Mouse (Mus musculus): Measurements from ENCODE around the gene Idh3g. TPM values are rescaled to one million over a fixed set of nuclear protein-coding genes. Genes with fewer than 3 reads are reported as not detected.
A peak's percentile ranks its signal among the peaks of the same experiment; 100 is the strongest.

The Idh3g gene
- polyA plus RNA-seq (2015; fragmentation: Nextera tagmentation; extraction: Ambion mirVana): 217 and 251 TPM in 2 replicates

DNA sequence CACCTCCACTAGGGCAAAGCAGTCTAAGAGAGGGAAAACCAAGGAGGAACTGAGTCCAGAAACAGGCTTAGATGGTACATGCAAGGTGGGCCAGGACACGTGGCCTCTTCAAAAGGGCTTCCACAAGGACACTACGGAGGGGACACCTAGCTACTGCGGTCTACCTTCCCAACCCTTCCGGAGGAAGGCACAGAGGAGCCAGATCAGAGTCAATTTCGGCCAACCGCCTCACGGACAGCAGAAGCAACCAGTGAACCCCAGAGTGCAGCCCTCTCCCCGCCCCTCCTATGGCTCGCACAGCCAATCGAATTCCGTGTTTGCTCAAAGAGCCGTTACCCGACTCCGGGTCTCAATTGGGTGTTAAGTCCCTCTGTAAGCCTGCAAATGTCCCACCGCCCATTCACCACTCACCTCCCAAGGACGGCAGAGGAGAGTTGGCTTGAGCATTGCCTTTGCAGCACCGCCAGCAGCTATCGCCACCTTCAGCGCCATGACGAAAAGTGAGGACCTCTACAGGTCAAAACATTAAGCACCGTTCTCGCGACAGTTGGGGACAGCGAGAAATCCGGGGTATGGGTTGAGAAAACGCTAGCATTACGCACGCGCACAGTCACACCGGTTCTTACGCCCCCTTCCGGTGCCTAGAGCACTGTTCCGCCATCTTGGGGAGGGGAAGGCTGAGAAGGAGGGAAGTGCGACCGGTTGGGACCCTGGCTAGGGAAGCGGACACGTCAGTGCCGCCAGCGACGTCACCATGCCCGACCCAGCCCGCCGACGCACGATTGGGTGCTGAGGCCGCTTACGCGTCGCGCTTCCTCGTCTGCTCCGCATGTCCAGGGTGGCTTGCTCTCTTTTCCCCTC, at the start of gene Idh3g, which contains the start of gene Ssr4:
TSS of gene Idh3g (minus strand) at position 534 of the 861 bp plus-strand sequence.
TSS of gene Ssr4 (plus strand) at position 665 of the 861 bp plus-strand sequence.
- peak within 1 kb of the TSS; percentile 69 for H3K9ac ChIP-seq
- no peaks in the 10 kb centered on the region for H3K36me3 ChIP-seq
- peak within 1 kb of the TSS; percentile 58 for H3K4me3 ChIP-seq (replicated peaks)
- peak within 1 kb of the TSS; percentile 93 for H3K27ac ChIP-seq
- H3K4me1 ChIP-seq (replicated peaks): no peaks in the 10 kb centered on the region
- WGBS: 18% methylated on average over 52 of the region's 52 CpGs
- ATAC-seq: peak; percentile 97
- H3K27me3 ChIP-seq (replicated peaks): no peaks in the 10 kb centered on the region
- H3K9me3 ChIP-seq: no peaks in the 10 kb centered on the region
- H3K4me2 ChIP-seq (replicated peaks): peak within 1 kb of the TSS; percentile 56

DNA sequence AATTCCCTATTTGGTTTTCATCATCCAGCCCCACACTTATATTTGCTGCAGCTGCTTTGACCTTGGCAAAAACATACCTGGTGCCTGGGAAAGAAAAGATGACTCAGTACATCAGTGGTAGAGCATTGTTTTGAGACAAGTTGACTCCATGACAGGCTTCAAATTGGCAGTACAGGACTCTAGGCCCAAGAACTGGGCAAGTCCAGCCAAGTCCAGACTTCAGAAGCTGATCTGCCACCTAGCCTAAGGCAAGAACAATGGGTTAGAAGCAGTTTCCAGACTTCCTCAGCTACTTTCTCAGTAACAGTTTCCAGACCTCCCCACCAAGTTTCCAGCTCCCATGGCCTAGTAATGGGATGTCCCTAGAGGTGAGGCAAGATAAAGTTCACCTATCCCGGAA, 49.0 kb upstream of the Idh3g start:
- H3K9me3 ChIP-seq: no peaks in the 10 kb centered on the region
- H3K4me2 ChIP-seq (replicated peaks): no peak overlapping the region
- H3K4me1 ChIP-seq (replicated peaks): no peaks in the 10 kb centered on the region
- H3K27ac ChIP-seq: no peak overlapping the region
- no peaks in the 10 kb centered on the region for H3K36me3 ChIP-seq
- ATAC-seq: no peak
- no peak overlapping the region for H3K9ac ChIP-seq
- no peak overlapping the region for H3K4me3 ChIP-seq (replicated peaks)
- no peaks in the 10 kb centered on the region for H3K27me3 ChIP-seq (replicated peaks)
- 93% methylated on average over 1 of the region's 1 CpGs for WGBS

DNA sequence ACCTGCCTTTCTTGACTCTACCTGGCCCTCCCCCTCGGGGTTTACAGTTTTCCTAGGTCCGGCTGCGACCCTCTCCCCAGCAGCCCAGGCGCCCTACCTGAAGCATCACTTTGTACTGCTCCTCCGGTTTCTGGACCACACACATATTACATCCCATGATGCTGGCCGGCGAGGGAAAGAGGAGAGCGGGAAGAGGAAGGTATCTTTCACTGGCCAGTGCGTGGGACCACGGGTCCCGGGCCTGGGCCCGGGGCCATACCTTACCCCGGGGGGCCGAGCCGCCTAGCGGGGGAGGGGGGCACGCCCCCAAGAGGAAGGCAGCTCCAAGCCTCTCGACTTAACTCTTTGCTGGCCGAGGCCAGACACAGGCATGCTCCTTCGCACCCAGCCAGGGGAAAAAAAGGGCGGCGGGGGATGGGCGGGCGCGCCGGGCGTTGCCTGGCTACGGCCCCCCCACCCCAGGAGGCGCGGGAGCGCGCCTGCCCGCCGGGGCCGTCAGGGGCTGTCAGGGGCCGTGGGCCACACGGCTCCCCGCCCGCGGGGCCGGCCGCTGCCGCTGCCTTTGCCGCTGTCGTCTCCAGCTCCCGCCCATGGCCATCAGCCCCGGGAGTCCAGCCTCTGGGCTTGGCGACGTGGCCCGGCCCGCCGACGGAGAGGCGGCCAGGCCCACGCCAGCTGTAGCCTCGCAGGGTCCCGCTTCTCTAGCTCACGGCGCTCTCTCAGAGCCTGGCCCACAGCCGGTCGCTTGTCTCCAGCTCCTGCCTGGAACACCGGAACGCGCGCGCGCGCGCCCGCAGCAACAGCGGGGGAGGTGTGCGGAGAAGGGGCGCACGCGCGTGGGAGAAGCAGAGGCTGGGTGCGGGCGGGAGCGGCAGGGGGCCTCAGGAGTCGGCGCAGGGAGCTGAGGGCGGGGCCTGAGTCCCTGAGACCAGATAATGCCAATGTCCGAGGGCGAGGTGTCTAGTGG, 37.8 kb upstream of the Idh3g start, which contains the start of gene Pdzd4:
TSS of gene Pdzd4 (minus strand) at position 785 of the 967 bp plus-strand sequence.
- WGBS: 18% methylated on average over 78 of the region's 84 CpGs

GRCm38 (mm10) chrX:73823747-73824146, 37.0 kb upstream of the Idh3g start:
- Histone ChIP-seq H3K4me3 (replicated peaks) (peak overlapping the region; percentile 57), H3K27ac (no peak overlapping the region), H3K36me3 (no peaks in the 10 kb centered on the region), H3K9me3 (no peaks in the 10 kb centered on the region), H3K9ac (no peak overlapping the region), H3K4me2 (replicated peaks) (peak overlapping the region; percentile 77), H3K4me1 (replicated peaks) (no peaks in the 10 kb centered on the region), H3K27me3 (replicated peaks) (peaks cover 19% of the 10 kb centered on the region)
- ATAC-seq: no peak
- 18% methylated on average over 17 of the region's 17 CpGs for WGBS

More for the DNA sequence above, 37.8 kb upstream of the Idh3g start, which contains the start of gene Pdzd4:
- Histone ChIP-seq H3K4me3 (replicated peaks) (peak within 1 kb of the TSS; percentile 57), H3K9ac (peak within 1 kb of the TSS; percentile 60), H3K27me3 (replicated peaks) (peaks cover 19% of the 10 kb centered on the region), H3K4me2 (replicated peaks) (peak within 1 kb of the TSS; percentile 77), H3K36me3 (no peaks in the 10 kb centered on the region), H3K27ac (0 out of 2 replicates have a peak within 1 kb of the TSS, but pooled peaks have one; percentile 27), H3K9me3 (no peaks in the 10 kb centered on the region), H3K4me1 (replicated peaks) (no peaks in the 10 kb centered on the region)
- peak; percentile 88 for ATAC-seq

DNA sequence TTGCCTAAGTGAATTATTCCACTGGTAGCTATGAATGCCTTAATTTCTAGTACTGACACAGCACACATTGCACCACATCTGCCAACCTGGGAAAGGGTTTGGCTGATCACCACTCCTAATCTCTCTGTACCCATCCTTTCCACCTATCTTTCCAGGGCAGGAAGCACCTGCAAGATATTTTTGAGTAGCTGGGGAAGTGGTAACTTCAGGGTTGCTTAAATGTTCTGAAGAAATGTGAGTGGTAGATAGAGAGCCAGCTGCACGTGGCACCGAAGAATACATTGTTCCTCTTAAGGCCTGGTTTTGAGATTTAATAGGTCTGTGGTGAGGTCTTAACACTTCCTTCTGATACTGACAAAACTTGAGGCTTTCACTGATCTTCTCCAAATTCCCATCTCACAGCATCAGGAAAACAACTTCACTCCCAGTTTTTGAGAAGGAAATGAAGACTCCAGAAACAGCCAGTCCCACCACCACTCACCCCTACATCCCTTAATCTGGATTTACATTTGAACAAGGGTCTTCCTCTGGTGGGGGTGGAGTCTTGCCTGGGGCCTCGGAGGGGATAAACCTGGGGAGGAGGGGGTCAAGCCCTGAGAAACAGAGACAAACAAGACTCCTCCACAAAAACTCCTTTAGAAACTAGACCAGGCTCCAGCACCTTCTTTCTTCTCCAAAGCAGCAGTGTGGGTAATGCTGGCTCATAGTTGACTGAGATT, 30.1 kb upstream of the Idh3g start:
- Histone ChIP-seq H3K36me3 (no peaks in the 10 kb centered on the region), H3K4me1 (replicated peaks) (no peaks in the 10 kb centered on the region)
- 60% methylated on average over 3 of the region's 3 CpGs for WGBS

GRCm38 (mm10) chrX:73815072-73815471, 28.4 kb upstream of the Idh3g start:
- Histone ChIP-seq H3K36me3 (no peaks in the 10 kb centered on the region), H3K9me3 (no peaks in the 10 kb centered on the region), H3K4me1 (replicated peaks) (no peaks in the 10 kb centered on the region), H3K4me2 (replicated peaks) (peak overlapping the region; percentile 53), H3K27ac (no peak overlapping the region), H3K27me3 (replicated peaks) (no peaks in the 10 kb centered on the region), H3K9ac (peak overlapping the region; percentile 36), H3K4me3 (replicated peaks) (peak overlapping the region; percentile 28)
- 21% methylated on average over 14 of the region's 14 CpGs for WGBS
- peak; percentile 41; the same call in 1 of the 2 replicates for ATAC-seq

More for the DNA sequence above, 30.1 kb upstream of the Idh3g start:
- H3K9ac ChIP-seq: no peak overlapping the region
- ATAC-seq: no peak
- H3K27me3 ChIP-seq (replicated peaks): no peaks in the 10 kb centered on the region
- no peak overlapping the region for H3K27ac ChIP-seq
- H3K4me3 ChIP-seq (replicated peaks): no peak overlapping the region
- no peak overlapping the region for H3K4me2 ChIP-seq (replicated peaks)
- H3K9me3 ChIP-seq: no peaks in the 10 kb centered on the region

DNA sequence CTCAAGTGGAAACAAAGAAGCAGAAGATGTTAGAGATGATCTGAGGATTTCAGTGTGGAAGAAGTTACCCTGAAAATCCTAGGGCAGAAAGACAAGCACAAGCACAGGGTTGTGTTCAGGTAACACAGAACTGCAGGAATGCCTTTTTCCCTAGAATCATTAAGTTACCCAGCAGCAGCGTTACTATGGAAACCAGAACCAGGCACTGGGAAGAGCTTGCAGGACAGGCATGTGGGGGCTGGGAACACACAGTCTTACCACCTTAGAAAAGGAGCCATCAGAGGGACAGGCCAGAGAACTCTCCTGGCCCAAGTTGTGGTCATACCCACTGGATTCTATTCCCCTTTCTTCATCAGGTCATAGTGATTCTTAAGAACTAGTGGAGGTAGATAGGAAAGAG, 19.1 kb upstream of the Idh3g start:
- H3K4me2 ChIP-seq (replicated peaks): no peak overlapping the region
- 50% methylated on average over 1 of the region's 1 CpGs for WGBS
- no peak overlapping the region for H3K9ac ChIP-seq
- no peaks in the 10 kb centered on the region for H3K27me3 ChIP-seq (replicated peaks)
- no peak overlapping the region for H3K27ac ChIP-seq
- H3K4me1 ChIP-seq (replicated peaks): no peaks in the 10 kb centered on the region
- no peaks in the 10 kb centered on the region for H3K36me3 ChIP-seq
- ATAC-seq: no peak
- H3K4me3 ChIP-seq (replicated peaks): no peak overlapping the region
- H3K9me3 ChIP-seq: no peaks in the 10 kb centered on the region

- H3K36me3 ChIP-seq: no peaks in the 10 kb centered on the region
- peak; percentile 86 for ATAC-seq
- no peak overlapping the region for H3K4me2 ChIP-seq (replicated peaks)
- no peak overlapping the region for H3K27ac ChIP-seq
- no peaks in the 10 kb centered on the region for H3K27me3 ChIP-seq (replicated peaks)
- H3K9ac ChIP-seq: no peak overlapping the region
- H3K9me3 ChIP-seq: no peaks in the 10 kb centered on the region
- H3K4me3 ChIP-seq (replicated peaks): no peak overlapping the region
- no peaks in the 10 kb centered on the region for H3K4me1 ChIP-seq (replicated peaks)
- WGBS: 38% methylated on average over 9 of the region's 9 CpGs
Observed at GRCm38 (mm10) chrX:73798502-73798901, 11.8 kb upstream of the Idh3g start.

GRCm38 (mm10) chrX:73797511-73797910, 10.8 kb upstream of the Idh3g start:
- no peaks in the 10 kb centered on the region for H3K9me3 ChIP-seq
- no peak for ATAC-seq
- H3K9ac ChIP-seq: no peak overlapping the region
- no peak overlapping the region for H3K4me3 ChIP-seq (replicated peaks)
- 96% methylated on average over 2 of the region's 2 CpGs for WGBS
- no peaks in the 10 kb centered on the region for H3K4me1 ChIP-seq (replicated peaks)
- no peak overlapping the region for H3K4me2 ChIP-seq (replicated peaks)
- H3K27ac ChIP-seq: no peak overlapping the region
- H3K27me3 ChIP-seq (replicated peaks): no peaks in the 10 kb centered on the region
- no peaks in the 10 kb centered on the region for H3K36me3 ChIP-seq

GRCm38 (mm10) chrX:73793505-73793904, 6.8 kb upstream of the Idh3g start:
- H3K27me3 ChIP-seq (replicated peaks): no peaks in the 10 kb centered on the region
- ATAC-seq: no peak
- no peaks in the 10 kb centered on the region for H3K4me1 ChIP-seq (replicated peaks)
- H3K4me3 ChIP-seq (replicated peaks): no peak overlapping the region
- WGBS: 56% methylated on average over 1 of the region's 1 CpGs
- H3K4me2 ChIP-seq (replicated peaks): no peak overlapping the region
- no peak overlapping the region for H3K9ac ChIP-seq
- H3K27ac ChIP-seq: no peak overlapping the region
- H3K36me3 ChIP-seq: no peaks in the 10 kb centered on the region
- no peaks in the 10 kb centered on the region for H3K9me3 ChIP-seq

- H3K36me3 ChIP-seq: no peaks in the 10 kb centered on the region
- H3K27ac ChIP-seq: no peak overlapping the region
- no peak overlapping the region for H3K4me3 ChIP-seq (replicated peaks)
- no peak overlapping the region for H3K9ac ChIP-seq
- no peaks in the 10 kb centered on the region for H3K4me1 ChIP-seq (replicated peaks)
- no peaks in the 10 kb centered on the region for H3K9me3 ChIP-seq
- H3K27me3 ChIP-seq (replicated peaks): no peaks in the 10 kb centered on the region
- ATAC-seq: no peak
- H3K4me2 ChIP-seq (replicated peaks): no peak overlapping the region
Observed at GRCm38 (mm10) chrX:73793039-73793438, 6.3 kb upstream of the Idh3g start.
